Mouse (Mus musculus) embryonic facial prominence, embryonic 10.5 days (tissue): ENCODE results near the gene Col18a1. TPM values are rescaled to one million over a fixed set of nuclear protein-coding genes. Genes with fewer than 3 reads are reported as not detected.

ENCODE experiments used
- DNase-seq: peaks from one replicate; pipeline ENCODE4 v3.0.0-alpha.2; 2017; ENCODE audit warnings: low spot score
- H3K27ac ChIP-seq: fragments of 300-500 bp; sonication (generic); replicated peaks from 2 replicates; pipeline ENCODE4 v1.5.1; 2016; ENCODE audit warnings: mild to moderate bottlenecking
- H3K27me3 ChIP-seq: fragments of 300-500 bp; sonication (generic); replicated peaks from 2 replicates; pipeline ENCODE4 v1.6.1; 2016; ENCODE audit warnings: low read depth, mild to moderate bottlenecking; ENCODE audit not compliant: poor library complexity, severe bottlenecking
- H3K36me3 ChIP-seq: fragments of 300-500 bp; sonication (generic); replicated peaks from 2 replicates; pipeline ENCODE4 v1.6.1; 2016; ENCODE audit warnings: mild to moderate bottlenecking, moderate library complexity
- H3K4me1 ChIP-seq: fragments of 300-500 bp; sonication (generic); 2 replicates; pipeline ENCODE4 v1.6.1; 2016
- H3K4me3 ChIP-seq: fragments of 300-500 bp; sonication (generic); 2 replicates; pipeline ENCODE4 v1.5.1; 2016; ENCODE audit warnings: mild to moderate bottlenecking, moderate library complexity
- H3K9me3 ChIP-seq: fragments of 300-500 bp; sonication (generic); 2 replicates; pipeline ENCODE4 v1.6.1; 2016; ENCODE audit warnings: mild to moderate bottlenecking
- WGBS: fragments of 180-500 bp; shearing (Covaris S2); methylation state at CpG from one replicate; pipeline ENCODE4 v1.1.7; 2016; 5-methylcytosine and 5-hydroxymethylcytosine counted together
- polyA plus RNA-seq: library from polyadenylated mRNA; unstranded; fragments of >200 nt; fragmentation: Nextera tagmentation; extraction: Ambion mirVana; gene quantifications from 2 replicates; pipeline ENCODE4 v1.2.1, GENCODE M21; 2016

Gene Col18a1
- polyA plus RNA-seq, 1 experiment from 2014 or later: 184 TPM

- Histone ChIP-seq H3K9me3 (no peaks in the 10 kb centered on the region), H3K4me1 (peaks cover 35% of the 10 kb centered on the region), H3K36me3 (no peaks in the 10 kb centered on the region), H3K27ac (peak overlapping the region; percentile 80), H3K27me3 (no peaks in the 10 kb centered on the region), H3K4me3 (no peak overlapping the region)
- peak; percentile 47 for DNase-seq
- WGBS: 20% methylated on average over 9 of the region's 9 CpGs
These were observed 158.2 kb downstream of the Col18a1 start for GRCm38 (mm10) chr10:77008109-77008561.

GRCm38 (mm10) chr10:77007433-77008108, 158.8 kb downstream of the Col18a1 start:
- H3K4me1 ChIP-seq: peaks cover 35% of the 10 kb centered on the region
- 31% methylated on average over 8 of the region's 8 CpGs for WGBS
- H3K27me3 ChIP-seq: no peaks in the 10 kb centered on the region
- no peak overlapping the region for H3K4me3 ChIP-seq
- peak overlapping the region; percentile 80 for H3K27ac ChIP-seq
- H3K9me3 ChIP-seq: no peaks in the 10 kb centered on the region
- peak; percentile 63 for DNase-seq
- H3K36me3 ChIP-seq: no peaks in the 10 kb centered on the region

DNA sequence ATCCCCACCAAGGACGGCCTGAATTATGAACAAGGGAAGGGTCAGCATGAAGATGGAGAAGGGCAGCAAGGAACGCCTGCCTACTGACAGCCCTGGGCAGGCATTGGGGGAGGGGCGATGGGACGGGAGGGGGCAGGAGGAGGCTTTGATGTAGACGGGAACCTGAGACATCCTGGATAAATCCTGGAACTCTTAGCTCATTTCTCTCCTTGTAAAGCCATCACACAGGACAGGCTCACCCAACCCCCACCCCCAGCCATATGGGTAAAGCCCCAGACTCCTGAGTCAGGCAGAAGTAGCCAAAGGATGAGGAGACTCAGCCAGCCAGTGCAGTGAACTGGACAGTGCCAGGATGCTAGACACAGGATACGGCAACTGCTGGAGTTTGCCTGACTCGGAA, 161.4 kb downstream of the Col18a1 start:
- Histone ChIP-seq H3K4me1 (peaks cover 35% of the 10 kb centered on the region), H3K27me3 (no peaks in the 10 kb centered on the region), H3K36me3 (no peaks in the 10 kb centered on the region), H3K4me3 (no peak overlapping the region), H3K9me3 (no peaks in the 10 kb centered on the region), H3K27ac (peak overlapping the region; percentile 79)
- 23% methylated on average over 7 of the region's 7 CpGs for WGBS
- peak; percentile 69 for DNase-seq

Other genes starting within 250 kb of the Col18a1 start
- 57.7 and 66.2 TPM in 2 replicates for gene Pcbp3, start 204.7 kb downstream of the Col18a1 start, polyA plus RNA-seq
- 37.4 and 38.2 TPM in 2 replicates for gene Slc19a1, start 134.3 kb downstream of the Col18a1 start, polyA plus RNA-seq
- gene Pofut2, start 92.7 kb upstream of the Col18a1 start, polyA plus RNA-seq: 74.5 and 77.0 TPM in 2 replicates